Mouse (Mus musculus): ENCODE results near the gene Dnm3. TPM values are rescaled to one million over a fixed set of nuclear protein-coding genes. Genes with fewer than 3 reads are reported as not detected.
A peak's percentile ranks its signal among the peaks of the same experiment; 100 is the strongest.

Dnm3 gene
- polyA plus RNA-seq, 1 experiment from 2014 or later = 11.3 TPM

GRCm38 (mm10) chr1:162099203-162099602 lies 378.6 kb downstream of the Dnm3 start:
- no peaks in the 10 kb centered on the region for H3K27me3 ChIP-seq (ENCODE audit: control insufficient read depth, insufficient read depth, low read length)
- no peak overlapping the region for H3K27ac ChIP-seq (replicated peaks; ENCODE audit: low read depth, low read length)
- H3K4me3 ChIP-seq (ENCODE audit: low read depth, low read length) = no peak overlapping the region
- H3K9ac ChIP-seq (replicated peaks; ENCODE audit: low read length) = no peak overlapping the region
- no peaks in the 10 kb centered on the region for H3K9me3 ChIP-seq (replicated peaks; ENCODE audit: control insufficient read depth, low read length)
- WGBS = 85% methylated on average over 3 of the region's 3 CpGs
- no peak overlapping the region for H3K4me2 ChIP-seq (ENCODE audit: low read depth, low read length)
- DNase-seq (ENCODE audit: low spot score) (no peak), ATAC-seq (replicated peaks; ENCODE audit: insufficient number of reproducible peaks, low FRiP score, low TSS enrichment, low read depth) (no peak)
- no peaks in the 10 kb centered on the region for H3K36me3 ChIP-seq (replicated peaks; ENCODE audit: control insufficient read depth, insufficient read depth, low read depth, low read length)
- no peaks in the 10 kb centered on the region for H3K4me1 ChIP-seq (ENCODE audit: control insufficient read depth, insufficient read depth, low read length)

GRCm38 (mm10) chr1:162094523-162095272 lies 383.1 kb downstream of the Dnm3 start:
- Histone ChIP-seq H3K36me3 (replicated peaks; ENCODE audit: control insufficient read depth, insufficient read depth, low read depth, low read length) (no peaks in the 10 kb centered on the region), H3K4me3 (ENCODE audit: low read depth, low read length) (no peak overlapping the region), H3K4me1 (ENCODE audit: control insufficient read depth, insufficient read depth, low read length) (no peaks in the 10 kb centered on the region), H3K27ac (replicated peaks; ENCODE audit: low read depth, low read length) (no peak overlapping the region), H3K27me3 (ENCODE audit: control insufficient read depth, insufficient read depth, low read length) (no peaks in the 10 kb centered on the region), H3K9me3 (replicated peaks; ENCODE audit: control insufficient read depth, low read length) (no peaks in the 10 kb centered on the region), H3K9ac (replicated peaks; ENCODE audit: low read length) (no peak overlapping the region), H3K4me2 (ENCODE audit: low read depth, low read length) (no peak overlapping the region)
- ATAC-seq (replicated peaks; ENCODE audit: insufficient number of reproducible peaks, low FRiP score, low TSS enrichment, low read depth) (no peak), DNase-seq (ENCODE audit: low spot score) (no peak)
- WGBS = 76% methylated on average over 8 of the region's 8 CpGs

GRCm38 (mm10) chr1:162093806-162094522 lies 383.9 kb downstream of the Dnm3 start:
- no peaks in the 10 kb centered on the region for H3K36me3 ChIP-seq (replicated peaks; ENCODE audit: control insufficient read depth, insufficient read depth, low read depth, low read length)
- DNase-seq (ENCODE audit: low spot score) = no peak
- H3K4me2 ChIP-seq (ENCODE audit: low read depth, low read length) = no peak overlapping the region
- WGBS = 65% methylated on average over 9 of the region's 9 CpGs
- no peaks in the 10 kb centered on the region for H3K9me3 ChIP-seq (replicated peaks; ENCODE audit: control insufficient read depth, low read length)
- no peak overlapping the region for H3K4me3 ChIP-seq (ENCODE audit: low read depth, low read length)
- H3K9ac ChIP-seq (replicated peaks; ENCODE audit: low read length) = no peak overlapping the region
- H3K27me3 ChIP-seq (ENCODE audit: control insufficient read depth, insufficient read depth, low read length) = no peaks in the 10 kb centered on the region
- ATAC-seq (replicated peaks; ENCODE audit: insufficient number of reproducible peaks, low FRiP score, low TSS enrichment, low read depth) = no peak
- H3K4me1 ChIP-seq (ENCODE audit: control insufficient read depth, insufficient read depth, low read length) = no peaks in the 10 kb centered on the region
- H3K27ac ChIP-seq (replicated peaks; ENCODE audit: low read depth, low read length) = no peak overlapping the region

GRCm38 (mm10) chr1:162092899-162093659 lies 384.8 kb downstream of the Dnm3 start:
- H3K4me3 ChIP-seq (ENCODE audit: low read depth, low read length) = no peak overlapping the region
- DNase-seq (ENCODE audit: low spot score) (no peak), ATAC-seq (replicated peaks; ENCODE audit: insufficient number of reproducible peaks, low FRiP score, low TSS enrichment, low read depth) (no peak)
- no peaks in the 10 kb centered on the region for H3K4me1 ChIP-seq (ENCODE audit: control insufficient read depth, insufficient read depth, low read length)
- WGBS = 75% methylated on average over 3 of the region's 3 CpGs
- no peak overlapping the region for H3K27ac ChIP-seq (replicated peaks; ENCODE audit: low read depth, low read length)
- no peaks in the 10 kb centered on the region for H3K9me3 ChIP-seq (replicated peaks; ENCODE audit: control insufficient read depth, low read length)
- H3K9ac ChIP-seq (replicated peaks; ENCODE audit: low read length) = no peak overlapping the region
- no peaks in the 10 kb centered on the region for H3K36me3 ChIP-seq (replicated peaks; ENCODE audit: control insufficient read depth, insufficient read depth, low read depth, low read length)
- H3K27me3 ChIP-seq (ENCODE audit: control insufficient read depth, insufficient read depth, low read length) = no peaks in the 10 kb centered on the region
- H3K4me2 ChIP-seq (ENCODE audit: low read depth, low read length) = no peak overlapping the region

- Histone ChIP-seq H3K27ac (replicated peaks; ENCODE audit: low read depth, low read length) (no peak overlapping the region), H3K9ac (replicated peaks; ENCODE audit: low read length) (no peak overlapping the region)
- ATAC-seq (replicated peaks; ENCODE audit: insufficient number of reproducible peaks, low FRiP score, low TSS enrichment, low read depth) = no peak
Measured at GRCm38 (mm10) chr1:162092401-162092800, 385.4 kb downstream of the Dnm3 start.

GRCm38 (mm10) chr1:162083886-162084478 lies 393.9 kb downstream of the Dnm3 start:
- no peaks in the 10 kb centered on the region for H3K27me3 ChIP-seq (ENCODE audit: control insufficient read depth, insufficient read depth, low read length)
- WGBS = 54% methylated on average over 9 of the region's 9 CpGs
- H3K9ac ChIP-seq (replicated peaks; ENCODE audit: low read length) = no peak overlapping the region
- no peaks in the 10 kb centered on the region for H3K9me3 ChIP-seq (replicated peaks; ENCODE audit: control insufficient read depth, low read length)
- no peak for DNase-seq (ENCODE audit: low spot score)
- no peaks in the 10 kb centered on the region for H3K36me3 ChIP-seq (replicated peaks; ENCODE audit: control insufficient read depth, insufficient read depth, low read depth, low read length)
- H3K4me2 ChIP-seq (ENCODE audit: low read depth, low read length) = no peak overlapping the region
- peak overlapping the region; percentile 52; the same call in 1 of the 2 replicates for H3K27ac ChIP-seq (replicated peaks; ENCODE audit: low read depth, low read length)
- no peak overlapping the region for H3K4me3 ChIP-seq (ENCODE audit: low read depth, low read length)
- H3K4me1 ChIP-seq (ENCODE audit: control insufficient read depth, insufficient read depth, low read length) = no peaks in the 10 kb centered on the region
- ATAC-seq (replicated peaks; ENCODE audit: insufficient number of reproducible peaks, low FRiP score, low TSS enrichment, low read depth) = no peak

More at GRCm38 (mm10) chr1:162092401-162092800, 385.4 kb downstream of the Dnm3 start:
- Histone ChIP-seq H3K4me2 (ENCODE audit: low read depth, low read length) (no peak overlapping the region), H3K36me3 (replicated peaks; ENCODE audit: control insufficient read depth, insufficient read depth, low read depth, low read length) (no peaks in the 10 kb centered on the region), H3K4me3 (ENCODE audit: low read depth, low read length) (no peak overlapping the region), H3K27me3 (ENCODE audit: control insufficient read depth, insufficient read depth, low read length) (no peaks in the 10 kb centered on the region), H3K4me1 (ENCODE audit: control insufficient read depth, insufficient read depth, low read length) (no peaks in the 10 kb centered on the region), H3K9me3 (replicated peaks; ENCODE audit: control insufficient read depth, low read length) (no peaks in the 10 kb centered on the region)
- 87% methylated on average over 8 of the region's 8 CpGs for WGBS
- no peak for DNase-seq (ENCODE audit: low spot score)

GRCm38 (mm10) chr1:162083354-162083753 lies 394.5 kb downstream of the Dnm3 start:
- Histone ChIP-seq H3K4me1 (ENCODE audit: control insufficient read depth, insufficient read depth, low read length) (no peaks in the 10 kb centered on the region), H3K27me3 (ENCODE audit: control insufficient read depth, insufficient read depth, low read length) (no peaks in the 10 kb centered on the region), H3K4me2 (ENCODE audit: low read depth, low read length) (no peak overlapping the region), H3K27ac (replicated peaks; ENCODE audit: low read depth, low read length) (no peak overlapping the region), H3K36me3 (replicated peaks; ENCODE audit: control insufficient read depth, insufficient read depth, low read depth, low read length) (no peaks in the 10 kb centered on the region), H3K9ac (replicated peaks; ENCODE audit: low read length) (no peak overlapping the region), H3K4me3 (ENCODE audit: low read depth, low read length) (no peak overlapping the region), H3K9me3 (replicated peaks; ENCODE audit: control insufficient read depth, low read length) (no peaks in the 10 kb centered on the region)
- ATAC-seq (replicated peaks; ENCODE audit: insufficient number of reproducible peaks, low FRiP score, low TSS enrichment, low read depth) (no peak), DNase-seq (ENCODE audit: low spot score) (no peak)
- WGBS = 80% methylated on average over 2 of the region's 2 CpGs
